Mouse (Mus musculus): ENCODE measurements around the gene Stat3. TPM values are rescaled to one million over a fixed set of nuclear protein-coding genes. Genes with fewer than 3 reads are reported as not detected.

Stat3 gene
- polyA plus RNA-seq, 1 experiment, result 82.6 TPM

GRCm38 (mm10) chr11:100935373-100936355 is 3.7 kb downstream of the Stat3 start:
- peak overlapping the region; percentile 78 for H3K4me3 ChIP-seq (replicated peaks)
- no peak for TF ChIP-seq FLI1 (IDR thresholded peaks at IDR 0.05; ENCODE audit: low read length)
- no peak for TF ChIP-seq GATA1 (IDR thresholded peaks at IDR 0.05; ENCODE audit: borderline replicate concordance, low read length)

GRCm38 (mm10) chr11:100931254-100931921 is 8.0 kb downstream of the Stat3 start:
- Histone ChIP-seq H3K27me3 (replicated peaks) (no peaks in the 10 kb centered on the region), H3K4me1 (peaks cover 79% of the 10 kb centered on the region), H3K9me3 (no peaks in the 10 kb centered on the region), H3K36me3 (replicated peaks; ENCODE audit: low read length) (peaks cover 79% of the 10 kb centered on the region), H3K4me3 (replicated peaks) (peak overlapping the region; percentile 90)
- TF ChIP-seq FLI1 (IDR thresholded peaks at IDR 0.05; ENCODE audit: low read length) (no peak), GATA1 (IDR thresholded peaks at IDR 0.05; ENCODE audit: borderline replicate concordance, low read length) (no peak)

More at GRCm38 (mm10) chr11:100935373-100936355, 3.7 kb downstream of the Stat3 start:
- Histone ChIP-seq H3K4me1 (peaks cover 85% of the 10 kb centered on the region), H3K9me3 (no peaks in the 10 kb centered on the region), H3K27me3 (replicated peaks) (no peaks in the 10 kb centered on the region), H3K36me3 (replicated peaks; ENCODE audit: low read length) (peaks cover 53% of the 10 kb centered on the region)

GRCm38 (mm10) chr11:100930611-100931010 is 8.7 kb downstream of the Stat3 start:
- H3K36me3 ChIP-seq (replicated peaks; ENCODE audit: low read length), result peaks cover 81% of the 10 kb centered on the region

GRCm38 (mm10) chr11:100927386-100927785 is 12.0 kb downstream of the Stat3 start:
- Histone ChIP-seq H3K36me3 (replicated peaks; ENCODE audit: low read length) (peaks cover 83% of the 10 kb centered on the region), H3K4me3 (replicated peaks) (no peak overlapping the region), H3K4me1 (peaks cover 69% of the 10 kb centered on the region), H3K9me3 (no peaks in the 10 kb centered on the region), H3K27me3 (replicated peaks) (no peaks in the 10 kb centered on the region)
- TF ChIP-seq GATA1 (IDR thresholded peaks at IDR 0.05; ENCODE audit: borderline replicate concordance, low read length) (no peak), FLI1 (IDR thresholded peaks at IDR 0.05; ENCODE audit: low read length) (no peak)

More at GRCm38 (mm10) chr11:100930611-100931010, 8.7 kb downstream of the Stat3 start:
- Histone ChIP-seq H3K4me1 (peaks cover 78% of the 10 kb centered on the region), H3K27me3 (replicated peaks) (no peaks in the 10 kb centered on the region), H3K9me3 (no peaks in the 10 kb centered on the region), H3K4me3 (replicated peaks) (no peak overlapping the region)
- no peak for TF ChIP-seq FLI1 (IDR thresholded peaks at IDR 0.05; ENCODE audit: low read length)
- TF ChIP-seq GATA1 (IDR thresholded peaks at IDR 0.05; ENCODE audit: borderline replicate concordance, low read length), result no peak

- no peak overlapping the region for H3K4me3 ChIP-seq (replicated peaks)
- TF ChIP-seq GATA1 (IDR thresholded peaks at IDR 0.05; ENCODE audit: borderline replicate concordance, low read length), result no peak
- TF ChIP-seq FLI1 (IDR thresholded peaks at IDR 0.05; ENCODE audit: low read length), result no peak
- no peaks in the 10 kb centered on the region for H3K27me3 ChIP-seq (replicated peaks)
- no peaks in the 10 kb centered on the region for H3K9me3 ChIP-seq
- H3K36me3 ChIP-seq (replicated peaks; ENCODE audit: low read length), result peaks cover 87% of the 10 kb centered on the region
- H3K4me1 ChIP-seq, result peaks cover 64% of the 10 kb centered on the region
Observed at GRCm38 (mm10) chr11:100924386-100924919, 14.9 kb downstream of the Stat3 start.

GRCm38 (mm10) chr11:100920887-100921624 is 18.3 kb downstream of the Stat3 start:
- H3K27me3 ChIP-seq (replicated peaks), result no peaks in the 10 kb centered on the region
- peaks cover 97% of the 10 kb centered on the region for H3K36me3 ChIP-seq (replicated peaks; ENCODE audit: low read length)
- peaks cover 80% of the 10 kb centered on the region for H3K4me1 ChIP-seq
- no peak overlapping the region for H3K4me3 ChIP-seq (replicated peaks)
- no peaks in the 10 kb centered on the region for H3K9me3 ChIP-seq
- TF ChIP-seq FLI1 (IDR thresholded peaks at IDR 0.05; ENCODE audit: low read length), result no peak
- TF ChIP-seq GATA1 (IDR thresholded peaks at IDR 0.05; ENCODE audit: borderline replicate concordance, low read length), result no peak

- no peaks in the 10 kb centered on the region for H3K27me3 ChIP-seq (replicated peaks)
- no peak overlapping the region for H3K4me3 ChIP-seq (replicated peaks)
- TF ChIP-seq GATA1 (IDR thresholded peaks at IDR 0.05; ENCODE audit: borderline replicate concordance, low read length) (no peak), FLI1 (IDR thresholded peaks at IDR 0.05; ENCODE audit: low read length) (no peak)
- peaks cover 6% of the 10 kb centered on the region for H3K9me3 ChIP-seq
- H3K36me3 ChIP-seq (replicated peaks; ENCODE audit: low read length), result peaks cover 97% of the 10 kb centered on the region
- peaks cover 84% of the 10 kb centered on the region for H3K4me1 ChIP-seq
Observed at GRCm38 (mm10) chr11:100918007-100918406, 21.3 kb downstream of the Stat3 start.

GRCm38 (mm10) chr11:100916432-100916971 is 22.8 kb downstream of the Stat3 start:
- Histone ChIP-seq H3K4me1 (peaks cover 80% of the 10 kb centered on the region), H3K4me3 (replicated peaks) (no peak overlapping the region), H3K36me3 (replicated peaks; ENCODE audit: low read length) (peaks cover 96% of the 10 kb centered on the region), H3K9me3 (peaks cover 6% of the 10 kb centered on the region), H3K27me3 (replicated peaks) (no peaks in the 10 kb centered on the region)
- TF ChIP-seq FLI1 (IDR thresholded peaks at IDR 0.05; ENCODE audit: low read length), result no peak

GRCm38 (mm10) chr11:100915063-100915462 is 24.3 kb downstream of the Stat3 start:
- Histone ChIP-seq H3K27me3 (replicated peaks) (no peaks in the 10 kb centered on the region), H3K9me3 (peaks cover 6% of the 10 kb centered on the region), H3K4me1 (peaks cover 76% of the 10 kb centered on the region), H3K4me3 (replicated peaks) (no peak overlapping the region), H3K36me3 (replicated peaks; ENCODE audit: low read length) (peaks cover 96% of the 10 kb centered on the region)
- no peak for TF ChIP-seq FLI1 (IDR thresholded peaks at IDR 0.05; ENCODE audit: low read length)
- no peak for TF ChIP-seq GATA1 (IDR thresholded peaks at IDR 0.05; ENCODE audit: borderline replicate concordance, low read length)

Measured in megakaryocyte, embryonic 14.5 days (primary cell).